Mouse (Mus musculus): ENCODE measurements around the gene Srrm1. TPM values are rescaled to one million over a fixed set of nuclear protein-coding genes. Genes with fewer than 3 reads are reported as not detected.

Gene Srrm1
- total and polyA plus RNA-seq, 3 experiments = 26.9 to 285 (median 138) TPM

- TF ChIP-seq NELFE (IDR thresholded peaks at IDR 0.05; ENCODE audit: low read depth, low read length) (0 out of 2 replicates have a peak, but pooled peaks have one; percentile 5), ETS1 (IDR thresholded peaks at IDR 0.05; ENCODE audit: low read depth, low read length) (peak; percentile 62), ZC3H11A (IDR thresholded peaks at IDR 0.05; ENCODE audit: low read depth, low read length) (no peak), MAFK (IDR thresholded peaks at IDR 0.05; ENCODE audit: borderline replicate concordance, low read depth, low read length) (no peak), RCOR1 (IDR thresholded peaks at IDR 0.05; ENCODE audit: low read depth, low read length) (no peak), E2F4 (IDR thresholded peaks at IDR 0.05; ENCODE audit: borderline replicate concordance, low read depth, low read length) (no peak), MAX (IDR thresholded peaks at IDR 0.05; ENCODE audit: low read length) (peak; percentile 58), POLR2AphosphoS5 (IDR thresholded peaks at IDR 0.05; ENCODE audit: borderline replicate concordance, low read depth, low read length) (no peak; the same call in 1 of the 2 replicates), ELF1 (IDR thresholded peaks at IDR 0.05; ENCODE audit: low read depth, low read length) (no peak), USF2 (IDR thresholded peaks at IDR 0.05; ENCODE audit: borderline replicate concordance in 1 of 2, insufficient read depth in 1 of 2, low read depth in 1 of 2, low read length in 2 of 2) (no peak), CHD2 (IDR thresholded peaks at IDR 0.05; ENCODE audit: low read length) (no peak), TBP (IDR thresholded peaks at IDR 0.05; ENCODE audit: low read depth, low read length) (no peak), POLR2AphosphoS2 (IDR thresholded peaks at IDR 0.05; ENCODE audit: low read length) (no peak), KAT2A (conservative IDR thresholded peaks at IDR 0.05; ENCODE audit: low read depth, low read length) (no peak), ZNF384 (IDR thresholded peaks at IDR 0.05; ENCODE audit: low read depth, low read length) (0 out of 2 replicates have a peak, but pooled peaks have one; percentile 14), TCF12 (IDR thresholded peaks at IDR 0.05; ENCODE audit: low read depth, low read length) (no peak), SMC3 (IDR thresholded peaks at IDR 0.05; ENCODE audit: low read depth, low read length) (no peak), SIN3A (IDR thresholded peaks at IDR 0.05; ENCODE audit: low read length) (no peak; the same call in 1 of the 2 replicates)
Measured at GRCm38 (mm10) chr4:135313761-135314241, 39.3 kb downstream of the Srrm1 start (continued).

DNA sequence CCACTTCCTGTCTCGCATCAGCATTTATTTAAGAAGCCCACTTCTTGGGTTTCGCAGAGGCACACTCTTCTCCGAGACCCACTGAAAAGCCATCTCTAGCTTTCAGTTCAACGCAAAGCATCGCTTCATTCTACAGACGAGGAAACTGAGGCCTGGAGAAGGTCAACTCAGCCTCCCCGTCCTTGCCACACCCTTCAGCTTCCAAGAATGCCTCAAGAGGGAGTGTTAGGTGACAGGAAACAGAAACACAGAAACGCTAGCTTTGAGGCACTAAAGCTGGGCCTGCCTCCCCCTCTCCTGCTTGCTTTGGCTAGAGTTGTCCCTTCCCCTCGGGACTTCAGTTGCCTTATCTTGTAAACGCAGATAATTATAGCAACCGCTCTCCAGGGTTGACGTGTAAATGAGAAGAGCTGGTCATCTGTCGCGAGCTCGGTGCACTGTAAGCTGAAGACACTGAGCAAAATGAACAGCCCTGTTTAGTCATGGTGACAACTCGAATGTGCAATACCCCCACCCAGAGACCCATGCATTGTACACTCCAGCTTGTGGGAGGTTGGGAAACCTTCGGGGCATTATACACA, 39.9 kb downstream of the Srrm1 start:
- Histone ChIP-seq H3K79me2 (ENCODE audit: control insufficient read depth, insufficient read depth, low read length, poor library complexity) (no peaks in the 10 kb centered on the region; the same call in 1 of the 2 replicates), H3K27ac (ENCODE audit: control insufficient read depth, low read depth, low read length) (peak overlapping the region; percentile 96), H3K4me3 (ENCODE audit: control insufficient read depth in 1 of 2, insufficient read depth in 1 of 2, low read depth in 2 of 2, low read length in 2 of 2) (peak overlapping the region; percentile 53 to 73), H3K36me3 (ENCODE audit: control insufficient read depth in 1 of 2, insufficient read depth in 2 of 2, low read length in 2 of 2) (peaks cover 0 to 7% of the 10 kb centered on the region in 2 experiments; a peak in 2 of 4 replicates), H3K4me1 (ENCODE audit: control insufficient read depth in 1 of 2, insufficient read depth in 2 of 2, low read length in 2 of 2) (peaks cover 0 to 8% of the 10 kb centered on the region in 2 experiments; a peak in 2 of 4 replicates), H3K27me3 (ENCODE audit: control insufficient read depth in 1 of 2, insufficient read depth in 2 of 2, low read length in 2 of 2) (no peaks in the 10 kb centered on the region), H3K9me3 (replicated peaks; ENCODE audit: insufficient read depth, low read length) (no peaks in the 10 kb centered on the region), H3K9ac (ENCODE audit: control insufficient read depth, low read depth, low read length, poor library complexity, severe bottlenecking) (peak overlapping the region; percentile 71)
- peak; percentile 94 for DNase-seq (ENCODE audit: low read depth, low spot score)
- TF ChIP-seq TBP (IDR thresholded peaks at IDR 0.05; ENCODE audit: low read depth, low read length) (peak; percentile 84), EP300 (IDR thresholded peaks at IDR 0.05; ENCODE audit: low read depth in 1 of 2, low read length in 2 of 2) (peak; percentile 72 to 90), TAL1 (IDR thresholded peaks at IDR 0.05; ENCODE audit: low read length) (peak; percentile 89), POLR2AphosphoS2 (IDR thresholded peaks at IDR 0.05; ENCODE audit: low read length) (no peak; the same call in 1 of the 2 replicates), POLR2AphosphoS5 (IDR thresholded peaks at IDR 0.05; ENCODE audit: borderline replicate concordance, low read depth, low read length) (peak; percentile 68; the same call in 1 of the 2 replicates), POLR2A (IDR thresholded peaks at IDR 0.05; ENCODE audit: control insufficient read depth in 1 of 2, insufficient read depth in 1 of 2, low read depth in 1 of 2, low read length in 2 of 2, poor library complexity in 1 of 2) (peak; percentile 53 to 77; a peak in 2 of 4 replicates), GABPA (IDR thresholded peaks at IDR 0.05; ENCODE audit: low read depth, low read length) (peak; percentile 30; the same call in 1 of the 2 replicates), RCOR1 (IDR thresholded peaks at IDR 0.05; ENCODE audit: low read depth, low read length) (no peak), MYB (IDR thresholded peaks at IDR 0.05; ENCODE audit: low read depth, low read length) (peak; percentile 90), E2F4 (IDR thresholded peaks at IDR 0.05; ENCODE audit: borderline replicate concordance, low read depth, low read length) (0 out of 2 replicates have a peak, but pooled peaks have one; percentile 21), MEF2A (IDR thresholded peaks at IDR 0.05; ENCODE audit: extremely low read depth, insufficient replicate concordance, low read depth, low read length, poor library complexity, severe bottlenecking) (peak; percentile 94), SMC3 (IDR thresholded peaks at IDR 0.05; ENCODE audit: low read depth, low read length) (peak; percentile 29; the same call in 1 of the 2 replicates), UBTF (IDR thresholded peaks at IDR 0.05; ENCODE audit: borderline replicate concordance, insufficient read depth, low read depth, low read length) (no peak), MAFK (IDR thresholded peaks at IDR 0.05; ENCODE audit: borderline replicate concordance, low read depth, low read length) (no peak), ETS1 (IDR thresholded peaks at IDR 0.05; ENCODE audit: low read depth, low read length) (peak; percentile 92), JUND (IDR thresholded peaks at IDR 0.05; ENCODE audit: low read depth, low read length) (0 out of 2 replicates have a peak, but pooled peaks have one; percentile 20), USF1 (IDR thresholded peaks at IDR 0.05; ENCODE audit: low read depth, low read length) (no peak), NELFE (IDR thresholded peaks at IDR 0.05; ENCODE audit: low read depth, low read length) (peak; percentile 28), CHD2 (IDR thresholded peaks at IDR 0.05; ENCODE audit: low read length) (no peak), TCF12 (IDR thresholded peaks at IDR 0.05; ENCODE audit: low read depth, low read length) (peak; percentile 87), CTCF (IDR thresholded peaks at IDR 0.05 in 2 of 3, conservative IDR thresholded peaks at IDR 0.05 in 1 of 3; ENCODE audit: control insufficient read depth in 1 of 3, insufficient read depth in 1 of 3, low read depth in 2 of 3, low read length in 3 of 3, poor library complexity in 1 of 3, severe bottlenecking in 1 of 3) (no peak; a peak in 1 of 6 replicates), GATA1 (IDR thresholded peaks at IDR 0.05; ENCODE audit: low read depth, low read length) (peak; percentile 89), KAT2A (conservative IDR thresholded peaks at IDR 0.05; ENCODE audit: low read depth, low read length) (no peak), CHD1 (IDR thresholded peaks at IDR 0.05; ENCODE audit: low read depth, low read length) (no peak)
